Mouse (Mus musculus) hematopoietic stem cell, adult 5-6 weeks (primary cell): Measurements from ENCODE around the gene Wnt7b. TPM values are rescaled to one million over a fixed set of nuclear protein-coding genes. Genes with fewer than 3 reads are reported as not detected.

Experiments
- ATAC-seq, 2 experiments: fragments of 125-278 bp in 1 of 2; replicated peaks in 1 of 2; 2 replicates each; pipeline ENCODE4 v1.8.0; 2016 to 2017; ENCODE audit warnings: inconsistent platforms in 2 of 2, mild to moderate bottlenecking in 2 of 2, moderate number of reproducible peaks in 2 of 2, low read depth in 1 of 2, moderate TSS enrichment in 1 of 2; ENCODE audit not compliant: low FRiP score in 2 of 2, poor library complexity in 2 of 2, severe bottlenecking in 2 of 2, insufficient read depth in 1 of 2, low TSS enrichment in 1 of 2
- total RNA-seq: library from RNA; stranded (forward); fragments of 172-1452, 232-1000 nt; gene quantifications from 2 replicates; pipeline ENCODE4 v1.2.3, GENCODE M21; 2017

The Wnt7b gene
- total RNA-seq, 1 experiment from 2014 or later, result not detected

- ATAC-seq, result no peak
Measured at GRCm38 (mm10) chr15:85577583-85578460, 4.5 kb downstream of the Wnt7b start.

GRCm38 (mm10) chr15:85576511-85577440, 5.5 kb downstream of the Wnt7b start:
- ATAC-seq, result no peak

- no peak for ATAC-seq
Measured at GRCm38 (mm10) chr15:85576110-85576509, 6.2 kb downstream of the Wnt7b start.

- ATAC-seq, result no peak
Measured at GRCm38 (mm10) chr15:85574558-85574957, 7.7 kb downstream of the Wnt7b start.

GRCm38 (mm10) chr15:85574086-85574485, 8.2 kb downstream of the Wnt7b start:
- no peak for ATAC-seq

- no peak for ATAC-seq
Measured at GRCm38 (mm10) chr15:85572619-85573254, 9.5 kb downstream of the Wnt7b start.

GRCm38 (mm10) chr15:85569995-85570734, 12.1 kb downstream of the Wnt7b start:
- peak; percentile 48 to 62 for ATAC-seq

- no peak for ATAC-seq
Measured at GRCm38 (mm10) chr15:85569167-85569797, 13.0 kb downstream of the Wnt7b start.

GRCm38 (mm10) chr15:85568402-85568801, 13.9 kb downstream of the Wnt7b start:
- ATAC-seq, result no peak

- no peak for ATAC-seq
Measured at GRCm38 (mm10) chr15:85564966-85565365, 17.3 kb downstream of the Wnt7b start.

GRCm38 (mm10) chr15:85564034-85564769, 18.1 kb downstream of the Wnt7b start:
- no peak for ATAC-seq

- no peak for ATAC-seq
Measured at GRCm38 (mm10) chr15:85561953-85562352, 20.3 kb downstream of the Wnt7b start.

- no peak for ATAC-seq
Measured at GRCm38 (mm10) chr15:85560830-85561229, 21.4 kb downstream of the Wnt7b start.

GRCm38 (mm10) chr15:85558840-85559540, 23.3 kb downstream of the Wnt7b start:
- ATAC-seq, result no peak

- ATAC-seq, result no peak
Measured at GRCm38 (mm10) chr15:85555799-85556198, 26.5 kb downstream of the Wnt7b start.
